Mouse (Mus musculus) liver, adult 2 months (tissue): ENCODE data around the gene Mrpl9. TPM values are rescaled to one million over a fixed set of nuclear protein-coding genes. Genes with fewer than 3 reads are reported as not detected.

Experiments
- DNase-seq: peaks from one replicate; pipeline ENCODE4 v3.0.0-alpha.2; 2011; ENCODE audit warnings: low read depth, low spot score; ENCODE audit errors: extremely low read depth
- H3K27ac ChIP-seq: fragments of 200-500 bp; replicated peaks from 2 replicates; pipeline ENCODE4 v1.5.1; 2012; ENCODE audit warnings: low read depth, mild to moderate bottlenecking, control low read depth, inconsistent platforms, low read length; ENCODE audit not compliant: insufficient read depth
- H3K27me3 ChIP-seq: fragments of 200-500 bp; 2 replicates; pipeline ENCODE4 v1.6.1; 2012; ENCODE audit warnings: mild to moderate bottlenecking, moderate library complexity, low read length, inconsistent platforms; ENCODE audit not compliant: control insufficient read depth, insufficient read depth
- H3K36me3 ChIP-seq: fragments of 200-500 bp; 2 replicates; pipeline ENCODE4 v1.6.1; 2012; ENCODE audit warnings: low read length, inconsistent platforms; ENCODE audit not compliant: control insufficient read depth, insufficient read depth
- H3K4me1 ChIP-seq: fragments of 200-500 bp; 2 replicates; pipeline ENCODE4 v1.6.1; 2011; ENCODE audit warnings: low read length; ENCODE audit not compliant: control insufficient read depth, insufficient read depth
- H3K4me3 ChIP-seq: fragments of 200-500 bp; 2 replicates; pipeline ENCODE4 v1.5.1; 2011; ENCODE audit warnings: low read depth, mild to moderate bottlenecking, control low read depth, low read length, moderate library complexity; ENCODE audit not compliant: insufficient read depth
- H3K79me2 ChIP-seq: fragments of 200-500 bp; 2 replicates; pipeline ENCODE4 v1.6.1; 2012; ENCODE audit warnings: inconsistent platforms, mild to moderate bottlenecking, low read length, moderate library complexity; ENCODE audit not compliant: control insufficient read depth, insufficient read depth
- H3K9ac ChIP-seq: fragments of 200-500 bp; 2 replicates; pipeline ENCODE4 v1.6.1; 2012; ENCODE audit warnings: low read depth, mild to moderate bottlenecking, control low read depth, inconsistent platforms, low read length
- CTCF ChIP-seq: fragments of 200-500 bp; IDR thresholded peaks from 2 replicates; pipeline ENCODE4 v1.5.1; 2011; ENCODE audit warnings: low read depth, low read length, control low read depth
- POLR2A ChIP-seq: fragments of 200-500 bp; IDR thresholded peaks from 2 replicates; pipeline ENCODE4 v1.6.1; 2011; ENCODE audit warnings: low read length, control low read depth; ENCODE audit not compliant: insufficient read depth; ENCODE audit errors: extremely low read depth
- WGBS: fragments of 180-500 bp; shearing (Covaris S2); methylation state at CpG from one replicate; pipeline ENCODE4 v1.1.7; 2018; 5-methylcytosine and 5-hydroxymethylcytosine counted together
- polyA plus RNA-seq: library from polyadenylated mRNA; depleted of rRNA; stranded (reverse); fragments of >200 nt; gene quantifications from 2 replicates; pipeline ENCODE4 v1.2.3, GENCODE M21; 2012
- total RNA-seq: library from RNA; depleted of rRNA; stranded (reverse); fragments of >200 nt; gene quantifications from 2 replicates; pipeline ENCODE4 v1.2.3, GENCODE M21; 2014

Gene Mrpl9
- total and polyA plus RNA-seq, 2 experiments: 31.1 to 45.9 TPM

DNA sequence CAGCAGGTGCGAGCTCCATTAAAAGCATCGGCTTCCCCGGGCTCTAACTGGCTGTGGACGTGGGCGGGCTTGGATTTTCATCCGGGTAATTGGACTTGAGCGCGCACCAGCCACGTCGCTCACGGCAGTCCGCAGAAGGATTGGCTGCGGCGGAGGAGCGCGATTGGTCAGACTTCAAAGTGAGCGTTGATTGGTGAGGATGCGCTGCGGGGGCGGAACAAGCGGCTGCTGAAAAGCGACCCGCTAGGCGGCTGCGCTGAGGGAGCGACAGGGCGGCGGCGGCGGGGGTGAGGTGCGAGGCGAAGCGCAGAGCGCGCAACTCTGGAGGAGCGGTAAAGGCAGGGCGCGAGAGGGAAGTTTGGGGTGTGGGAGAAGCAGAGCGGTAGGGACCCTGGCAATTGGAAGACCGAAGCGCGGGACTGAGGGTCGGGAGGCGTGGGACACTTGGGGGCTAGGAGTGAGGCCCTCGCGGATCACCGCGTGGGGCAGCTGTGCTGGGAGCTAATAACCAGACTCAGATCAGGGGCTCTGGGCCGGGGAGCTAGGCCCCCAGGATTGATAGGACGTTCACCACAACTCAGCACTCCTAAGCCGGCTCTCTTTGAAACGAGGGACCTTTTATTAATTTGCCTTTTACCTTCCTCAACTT is 30.0 kb upstream of the Mrpl9 start, which contains the start of gene Tdrkh:
Tdrkh (plus strand) TSS at position 243 of the 649 bp plus-strand sequence.
- no peaks in the 10 kb centered on the region for H3K4me1 ChIP-seq
- no peaks in the 10 kb centered on the region for H3K36me3 ChIP-seq
- H3K79me2 ChIP-seq: no peaks in the 10 kb centered on the region
- H3K27ac ChIP-seq: no peak within 1 kb of the TSS
- no peaks in the 10 kb centered on the region for H3K27me3 ChIP-seq
- peak within 1 kb of the TSS; percentile 61 for H3K4me3 ChIP-seq
- H3K9ac ChIP-seq: peak within 1 kb of the TSS; percentile 53
- DNase-seq: peak; percentile 91
- WGBS: 10% methylated on average over 52 of the region's 52 CpGs
- TF ChIP-seq CTCF (no peak), POLR2A (0 out of 2 replicates have a peak, but pooled peaks have one; percentile 24)

DNA sequence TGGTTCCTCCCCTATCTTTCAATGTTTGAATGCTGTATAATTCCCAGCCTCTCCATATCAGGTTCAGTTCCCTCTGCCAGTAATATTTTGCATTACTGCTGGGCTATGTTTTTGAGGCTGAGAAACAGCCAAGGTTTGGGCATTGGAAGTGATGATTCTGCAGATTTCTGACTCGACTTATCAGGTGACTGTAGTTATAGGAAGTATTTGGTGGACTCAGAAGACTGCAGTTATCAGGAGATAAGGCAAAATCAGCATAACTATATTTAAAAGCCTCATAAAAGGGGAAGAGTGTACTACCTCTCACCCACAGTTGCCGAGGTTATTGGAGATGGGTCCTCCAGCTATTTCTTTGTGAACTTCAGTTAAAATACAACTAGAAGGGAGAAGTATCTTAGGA is 12.1 kb upstream of the Mrpl9 start:
- DNase-seq: no peak
- Histone ChIP-seq H3K9ac (no peak overlapping the region), H3K4me3 (no peak overlapping the region), H3K4me1 (peaks cover 6% of the 10 kb centered on the region), H3K27me3 (no peaks in the 10 kb centered on the region), H3K27ac (no peak overlapping the region), H3K36me3 (no peaks in the 10 kb centered on the region), H3K79me2 (no peaks in the 10 kb centered on the region)
- TF ChIP-seq POLR2A (no peak), CTCF (no peak)
- WGBS: 51% methylated on average over 2 of the region's 2 CpGs

DNA sequence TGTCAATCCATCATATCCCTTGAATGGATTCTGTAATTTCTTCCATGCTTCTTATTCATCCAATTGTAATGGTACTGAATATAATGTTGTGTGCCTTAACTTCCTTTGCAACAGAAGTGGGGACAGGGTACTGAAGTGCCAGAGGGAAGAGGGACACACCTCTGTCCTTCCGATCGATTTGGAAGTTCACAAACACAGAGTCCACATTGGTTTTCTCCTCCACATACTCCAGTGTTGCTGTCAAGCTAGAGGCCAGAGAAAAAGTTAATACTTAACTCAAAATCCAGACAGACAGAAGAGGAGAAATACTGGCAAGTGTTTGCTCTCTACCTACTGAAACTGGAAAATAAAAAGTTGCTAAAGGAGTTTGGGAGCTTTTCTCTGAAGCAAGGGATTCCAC is 8.8 kb upstream of the Mrpl9 start:
- peak; percentile 92 for DNase-seq
- Histone ChIP-seq H3K4me3 (0 out of 2 replicates have a peak overlapping the region, but pooled peaks have one; percentile 15), H3K79me2 (no peaks in the 10 kb centered on the region), H3K4me1 (peaks cover 6% of the 10 kb centered on the region), H3K36me3 (no peaks in the 10 kb centered on the region), H3K27ac (peak overlapping the region; percentile 79), H3K9ac (no peak overlapping the region), H3K27me3 (no peaks in the 10 kb centered on the region)
- 28% methylated on average over 2 of the region's 2 CpGs for WGBS
- TF ChIP-seq CTCF (no peak), POLR2A (no peak)

DNA sequence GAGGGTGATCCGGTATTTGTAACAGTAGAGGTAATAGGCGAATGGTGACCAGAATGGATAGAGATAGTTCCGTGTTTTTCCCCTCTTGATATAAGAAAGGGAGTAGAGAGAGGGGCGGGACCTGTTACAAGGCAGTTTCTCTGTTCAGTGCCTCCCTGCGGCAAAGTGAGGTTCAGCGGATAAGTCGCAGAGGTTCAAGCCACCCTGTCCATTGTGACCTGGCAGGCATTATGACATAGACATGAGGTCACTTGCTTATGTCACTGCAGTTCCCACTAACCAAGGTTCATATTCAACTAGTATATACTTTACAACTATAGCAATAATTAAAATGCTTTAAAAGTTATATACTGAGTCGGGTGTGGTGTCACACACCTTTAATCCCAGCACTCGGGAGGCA is 6.7 kb upstream of the Mrpl9 start:
- H3K79me2 ChIP-seq: no peaks in the 10 kb centered on the region
- H3K27me3 ChIP-seq: no peaks in the 10 kb centered on the region
- H3K9ac ChIP-seq: no peak overlapping the region
- DNase-seq: no peak
- no peak overlapping the region for H3K4me3 ChIP-seq
- TF ChIP-seq CTCF: no peak
- no peak for TF ChIP-seq POLR2A
- peaks cover 6% of the 10 kb centered on the region for H3K4me1 ChIP-seq
- WGBS: 91% methylated on average over 9 of the region's 9 CpGs
- no peaks in the 10 kb centered on the region for H3K36me3 ChIP-seq
- no peak overlapping the region for H3K27ac ChIP-seq

DNA sequence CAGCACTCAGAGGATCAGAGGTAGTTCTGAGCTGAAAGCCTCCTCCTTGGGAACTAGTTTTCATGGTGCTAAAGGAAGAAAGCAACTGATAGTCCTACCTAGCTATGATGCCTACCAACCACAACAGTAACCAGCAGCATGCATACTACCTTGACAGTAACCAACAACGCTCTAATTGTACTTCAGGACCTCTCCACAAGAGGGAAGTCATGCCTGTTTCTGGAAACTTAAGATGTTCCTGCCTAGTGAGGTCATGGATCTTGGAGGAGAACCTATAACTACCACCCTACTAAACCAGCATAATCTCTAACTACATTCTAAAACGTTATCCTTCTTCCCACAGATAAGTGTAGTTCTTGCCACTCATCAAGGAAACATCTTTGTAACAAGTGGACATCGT is 1.9 kb upstream of the Mrpl9 start:
- Histone ChIP-seq H3K27me3 (no peaks in the 10 kb centered on the region), H3K79me2 (peaks cover 5% of the 10 kb centered on the region; the same call in 1 of the 2 replicates), H3K27ac (no peak overlapping the region), H3K4me1 (peaks cover 4% of the 10 kb centered on the region; the same call in 1 of the 2 replicates), H3K4me3 (no peak overlapping the region), H3K9ac (no peak overlapping the region), H3K36me3 (peaks cover 10% of the 10 kb centered on the region)
- 55% methylated on average over 3 of the region's 3 CpGs for WGBS
- DNase-seq: no peak
- no peak for TF ChIP-seq CTCF

DNA sequence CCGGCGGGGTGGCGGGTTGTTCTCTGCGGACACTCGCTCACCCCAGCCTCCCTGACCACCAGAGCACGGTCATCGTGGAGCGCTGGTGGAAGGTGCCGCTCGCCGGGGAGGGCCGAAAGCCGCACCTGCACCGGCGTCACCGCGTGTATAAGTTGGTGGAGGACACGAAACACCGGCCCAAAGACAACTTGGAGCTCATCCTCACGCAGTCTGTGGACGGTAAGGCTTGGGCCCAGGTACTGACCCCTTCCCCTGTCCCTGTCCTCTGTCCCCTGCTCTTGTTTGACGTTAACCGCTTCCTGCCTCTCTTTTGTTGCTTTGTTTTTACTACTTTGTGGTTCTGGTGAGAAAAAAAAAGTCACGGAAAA is 463 bp downstream of the Mrpl9 start, which contains the start of gene Oaz3:
Oaz3 (minus strand) TSS at position 319 of the 368 bp plus-strand sequence.
- no peaks in the 10 kb centered on the region for H3K27me3 ChIP-seq
- peaks cover 31% of the 10 kb centered on the region for H3K36me3 ChIP-seq
- H3K27ac ChIP-seq: peak within 1 kb of the TSS; percentile 74
- TF ChIP-seq CTCF (no peak), POLR2A (no peak)
- DNase-seq: peak; percentile 16
- under 1% methylated on average over 24 of the region's 24 CpGs for WGBS
- H3K4me1 ChIP-seq: peaks cover 4% of the 10 kb centered on the region; the same call in 1 of the 2 replicates
- peak within 1 kb of the TSS; percentile 98 for H3K4me3 ChIP-seq
- H3K9ac ChIP-seq: peak within 1 kb of the TSS; percentile 96
- H3K79me2 ChIP-seq: peaks cover 5% of the 10 kb centered on the region; the same call in 1 of the 2 replicates
